Mouse (Mus musculus): Measurements from ENCODE around the gene Igfals.

GRCm38 (mm10) chr17:24857831-24858470 is 7.8 kb upstream of the Igfals start:
- TF ChIP-seq GATA1 (IDR thresholded peaks at IDR 0.05; ENCODE audit: borderline replicate concordance, low read length), result no peak
- no peak for TF ChIP-seq FLI1 (IDR thresholded peaks at IDR 0.05; ENCODE audit: low read length)
